Mouse (Mus musculus): Measurements from ENCODE around the gene Cfb.
"Not testable (repeated sequence)": the region's sequence is repeated elsewhere in the genome, so short reads cannot be mapped to it uniquely, and the experiment has no call there.

The Cfb gene

DNA sequence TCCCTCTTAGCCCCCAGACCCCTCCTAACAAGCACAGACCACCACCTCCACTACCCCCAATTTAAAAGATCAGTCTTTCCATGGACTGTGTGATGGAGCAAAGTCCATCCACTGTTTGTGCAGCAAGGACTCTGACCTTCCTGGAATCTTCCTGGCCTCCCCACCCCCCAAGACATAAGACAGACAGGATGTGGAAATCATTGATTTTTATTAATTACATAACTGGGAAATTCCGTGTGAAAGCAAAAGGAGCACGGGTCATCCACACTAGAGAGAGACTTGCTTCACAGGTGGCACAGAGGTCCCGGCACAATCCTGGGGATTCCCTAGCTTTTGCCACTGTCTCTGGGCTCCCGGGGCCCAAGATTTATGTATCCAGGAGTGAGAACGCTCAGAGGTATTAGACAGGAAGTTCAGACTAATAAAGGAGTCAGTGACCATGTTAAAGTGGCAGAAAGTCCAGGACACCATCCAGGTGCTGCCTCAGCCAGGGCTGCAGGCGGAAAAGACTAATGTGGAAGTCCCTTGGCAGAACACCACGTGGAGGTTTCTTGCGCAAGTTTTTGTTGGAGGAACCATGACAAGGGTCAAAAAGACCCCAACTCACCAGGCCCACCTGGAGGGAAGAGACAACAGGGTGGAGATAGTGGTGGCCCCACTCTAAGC is at the start of gene Cfb:
Cfb (minus strand) TSS at position 103 of the 666 bp plus-strand sequence.
- in situ Hi-C loops (cut with MseI, MboI): no loop called here

DNA sequence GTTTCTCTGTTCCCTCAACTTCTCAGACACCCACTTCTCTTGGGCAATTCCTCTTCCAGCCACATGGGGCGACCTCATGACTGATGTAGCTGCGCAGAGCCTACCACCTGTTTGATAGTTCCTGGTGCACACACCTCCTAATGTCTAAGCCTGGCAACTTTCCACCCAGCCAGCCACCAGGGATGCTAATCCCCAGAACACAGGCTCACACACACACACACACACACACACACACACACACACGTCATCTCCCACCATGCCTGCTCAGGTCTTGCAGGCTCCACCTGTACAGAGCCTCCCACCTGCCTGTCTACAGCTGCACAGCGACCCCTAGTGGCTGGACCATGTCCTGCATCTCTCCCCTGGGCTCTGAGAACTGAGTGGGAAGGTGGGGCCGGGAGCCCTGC is 49.6 kb upstream of the Cfb start:
- in situ Hi-C loops (cut with MseI, MboI): no loop called here

DNA sequence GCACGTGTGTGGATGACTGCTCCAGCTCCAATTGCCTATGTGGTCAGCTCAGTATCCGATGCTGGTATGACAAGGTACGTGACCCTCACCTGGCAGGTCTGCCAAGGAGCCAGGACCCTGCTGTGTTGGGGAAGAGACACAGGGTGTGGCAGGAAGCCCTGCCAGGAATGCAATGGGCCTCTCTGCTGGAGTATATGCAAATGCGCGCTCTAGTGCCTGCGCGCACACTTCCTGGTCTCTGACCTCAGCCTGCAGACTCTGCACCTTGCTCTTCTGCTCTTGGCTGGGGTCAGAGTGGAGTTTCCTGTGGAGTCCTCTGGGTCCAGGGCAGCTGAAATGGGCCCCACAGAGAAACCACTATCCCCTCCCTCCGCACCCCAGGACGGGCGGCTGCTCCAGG is 48.7 kb upstream of the Cfb start:
- in situ Hi-C loops (cut with MseI, MboI): no loop called here

DNA sequence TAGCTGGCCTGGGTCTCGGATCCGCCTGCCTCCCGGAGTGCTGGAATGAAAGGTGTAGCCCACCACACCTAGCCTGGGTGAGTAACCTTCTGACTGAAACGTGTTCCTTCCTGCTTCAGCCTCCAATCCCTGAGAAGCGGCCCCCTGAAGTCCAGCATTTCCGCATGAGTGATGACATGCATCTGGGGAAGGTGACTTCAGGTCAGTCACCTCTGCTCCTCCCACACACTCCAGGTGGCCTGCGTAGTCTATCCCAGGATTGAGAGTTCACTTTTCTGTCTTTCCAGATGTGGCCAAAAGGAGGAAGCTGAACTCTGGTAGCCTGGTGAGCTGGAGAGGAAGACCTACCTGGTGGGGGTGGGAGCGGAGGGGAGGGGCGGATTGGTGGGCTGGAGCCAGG is 40.6 kb upstream of the Cfb start:
- in situ Hi-C loops (cut with MseI, MboI): no loop called here

DNA sequence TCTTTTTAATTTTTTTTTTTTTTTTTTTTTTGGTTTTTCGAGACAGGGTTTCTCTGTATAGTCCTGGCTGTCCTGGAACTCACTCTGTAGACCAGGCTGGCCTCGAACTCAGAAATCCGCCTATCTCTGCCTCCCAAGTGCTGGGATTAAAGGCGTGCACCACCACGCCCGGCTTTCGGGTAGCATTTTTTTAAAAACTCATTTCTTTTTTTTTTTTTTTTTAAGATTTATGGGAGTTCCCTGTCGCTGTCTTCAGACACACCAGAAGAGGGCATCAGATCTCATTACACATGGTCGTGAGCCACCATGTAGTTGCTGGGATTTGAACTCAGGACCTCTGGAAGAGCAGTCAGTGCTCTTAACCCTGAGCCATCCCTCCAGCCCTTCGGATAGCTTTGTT is 39.6 kb upstream of the Cfb start:
- in situ Hi-C loops (cut with MseI, MboI): not testable (repeated sequence)

DNA sequence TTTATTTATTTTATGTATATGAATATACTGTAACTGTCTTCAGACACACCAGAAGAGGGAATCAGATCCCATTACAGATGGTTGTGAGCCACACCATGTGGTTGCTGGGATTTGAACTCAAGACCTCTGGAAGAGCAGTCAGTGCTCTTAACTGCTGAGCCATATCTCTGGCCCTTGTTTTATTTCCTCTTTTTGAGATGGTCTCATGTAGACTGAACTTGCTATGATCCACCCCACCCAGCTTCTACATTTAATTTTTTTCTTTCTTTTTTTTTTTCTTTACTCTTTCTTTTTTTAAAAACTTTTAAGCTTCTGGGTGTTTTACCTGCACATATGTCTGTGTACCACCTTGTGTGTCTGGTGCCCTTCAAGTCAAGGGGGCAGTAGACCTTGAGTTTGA is 38.5 kb upstream of the Cfb start:
- in situ Hi-C loops (cut with MseI, MboI): not testable (repeated sequence)

DNA sequence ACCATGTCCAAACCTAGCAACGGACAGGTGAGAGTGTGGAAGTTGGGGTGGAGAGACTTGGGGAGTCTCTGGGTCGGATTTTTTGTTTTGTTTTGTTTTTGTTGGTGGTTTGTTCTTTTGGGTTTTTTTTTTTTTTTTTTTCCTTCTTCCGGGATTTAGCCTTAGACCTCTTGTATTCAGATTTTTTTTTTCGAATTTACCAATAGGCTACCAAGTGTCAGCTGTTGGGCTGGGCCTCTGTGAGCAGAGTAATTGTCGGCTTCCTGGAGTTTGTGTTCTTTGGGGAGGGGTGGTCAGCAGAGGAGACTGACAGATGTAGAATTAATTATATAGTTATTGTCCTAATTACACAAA is 37.5 kb upstream of the Cfb start:
- in situ Hi-C loops (cut with MseI, MboI): no loop called here

DNA sequence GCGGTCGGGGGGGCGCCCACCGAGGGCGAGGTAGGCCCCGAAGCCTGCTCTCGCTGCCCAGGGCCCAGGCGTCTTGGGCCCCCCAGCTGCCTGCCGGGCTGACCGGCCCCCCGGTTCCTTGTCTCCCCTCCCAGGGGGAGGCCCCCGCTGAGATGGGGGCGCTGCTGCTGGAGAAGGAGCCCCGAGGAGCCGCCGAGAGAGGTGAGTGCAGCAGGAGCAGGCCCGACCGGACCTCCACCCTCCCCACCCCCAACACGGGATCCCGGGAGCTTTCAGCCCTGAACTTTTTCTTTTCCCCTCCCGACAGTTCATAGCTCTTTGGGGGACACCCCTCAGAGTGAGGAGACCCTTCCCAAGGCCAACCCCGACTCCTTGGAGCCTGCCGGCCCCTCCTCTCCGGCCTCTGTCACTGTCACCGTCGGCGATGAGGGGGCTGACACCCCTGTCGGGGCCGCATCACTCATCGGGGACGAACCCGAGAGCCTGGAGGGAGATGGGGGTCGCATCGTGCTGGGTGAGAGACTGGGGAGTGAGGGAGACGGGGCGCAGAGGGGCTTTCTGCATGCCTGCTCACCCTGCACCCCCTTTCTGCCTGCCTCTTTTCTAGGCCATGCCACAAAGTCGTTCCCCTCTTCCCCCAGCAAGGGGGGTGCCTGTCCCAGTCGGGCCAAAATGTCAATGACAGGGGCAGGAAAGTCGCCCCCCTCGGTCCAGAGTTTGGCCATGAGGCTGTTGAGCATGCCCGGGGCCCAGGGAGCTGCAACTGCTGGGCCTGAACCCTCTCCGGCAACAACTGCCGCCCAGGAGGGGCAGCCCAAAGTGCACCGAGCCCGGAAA is 37.0 kb upstream of the Cfb start:
- in situ Hi-C loops (cut with MseI, MboI): no loop called here

DNA sequence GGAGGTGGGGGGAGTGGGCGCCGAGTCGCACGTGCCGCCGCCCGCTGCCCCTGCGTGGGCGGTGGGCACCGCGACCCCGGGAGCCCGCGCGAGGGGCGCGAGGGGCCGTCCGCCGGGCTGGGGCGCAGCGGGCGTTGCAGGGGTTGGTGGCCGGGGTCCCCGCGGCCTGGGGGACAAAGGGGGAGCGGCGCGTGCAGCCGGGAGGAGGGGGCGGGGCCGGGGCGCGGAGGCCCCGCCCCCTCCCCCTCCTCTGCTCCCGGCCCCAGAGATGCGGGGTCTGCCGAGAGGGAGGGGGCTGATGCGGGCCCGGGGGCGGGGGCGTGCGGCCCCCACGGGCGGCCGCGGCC is 36.4 kb upstream of the Cfb start:
- in situ Hi-C loops (cut with MseI, MboI): no loop called here

DNA sequence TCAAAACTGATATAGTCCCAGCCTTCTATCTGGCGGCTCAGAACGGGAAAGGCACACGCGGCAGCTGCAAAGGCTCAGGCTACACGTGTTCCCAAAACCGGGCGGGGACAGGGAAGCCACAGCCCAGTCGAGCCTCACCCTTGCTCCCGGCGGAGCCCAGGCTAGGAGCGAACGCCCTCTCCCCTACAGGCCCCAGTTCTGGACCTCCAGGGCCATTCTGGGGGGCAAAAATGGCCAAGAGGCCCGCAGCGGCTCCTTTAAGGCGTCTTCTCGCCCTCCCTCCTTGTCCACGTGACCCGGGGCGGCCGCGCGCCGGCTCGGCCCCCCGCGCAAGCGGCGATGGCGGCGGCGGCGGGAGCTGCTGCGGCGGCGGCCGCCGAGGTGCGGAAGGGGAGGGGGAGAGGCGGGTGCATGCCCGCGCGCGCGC is 35.9 kb upstream of the Cfb start, which contains the start of the genes C2 and Ehmt2:
C2 (minus strand) TSS at position 106 of the 427 bp plus-strand sequence.
Ehmt2 (plus strand) TSS at position 310 of the 427 bp plus-strand sequence.
- in situ Hi-C loops (cut with MseI, MboI): no loop called here

DNA sequence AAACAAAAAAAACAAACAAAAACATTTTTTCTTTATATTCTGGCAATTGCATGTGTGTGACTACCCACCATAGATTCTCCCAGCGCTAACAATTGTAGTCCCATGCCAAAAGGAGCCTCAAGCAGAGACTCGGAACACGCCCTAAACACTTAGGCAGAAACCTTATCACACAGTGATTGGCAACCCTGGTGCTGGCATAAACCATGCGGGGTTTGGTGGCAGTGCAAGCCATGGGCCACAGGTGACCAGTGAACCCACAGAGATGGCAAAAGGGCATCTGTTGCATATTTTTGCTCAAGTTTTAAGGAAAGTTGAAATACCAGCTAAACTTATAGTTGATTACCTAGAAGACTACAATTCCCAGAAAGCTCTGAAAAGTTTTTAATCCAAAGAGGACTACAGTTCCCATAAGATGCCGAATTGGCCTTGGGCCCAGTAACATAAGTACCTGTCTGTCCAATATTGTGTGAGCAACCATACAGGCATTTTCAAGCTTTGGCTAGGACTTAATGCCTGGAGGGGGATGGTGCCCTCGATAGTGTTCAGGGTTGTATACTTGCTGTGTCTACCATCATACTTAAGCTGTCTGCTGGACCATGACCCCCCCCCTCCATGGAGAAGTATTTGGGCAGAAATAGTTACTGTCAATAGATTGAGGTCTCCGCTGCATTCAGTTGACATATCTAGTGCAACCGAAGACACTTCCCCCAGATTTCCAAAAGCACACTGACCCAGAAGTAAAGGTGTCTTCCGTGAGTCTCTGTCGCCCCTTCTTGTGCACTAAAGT is 35.2 kb upstream of the Cfb start:
- in situ Hi-C loops (cut with MseI, MboI): no loop called here

DNA sequence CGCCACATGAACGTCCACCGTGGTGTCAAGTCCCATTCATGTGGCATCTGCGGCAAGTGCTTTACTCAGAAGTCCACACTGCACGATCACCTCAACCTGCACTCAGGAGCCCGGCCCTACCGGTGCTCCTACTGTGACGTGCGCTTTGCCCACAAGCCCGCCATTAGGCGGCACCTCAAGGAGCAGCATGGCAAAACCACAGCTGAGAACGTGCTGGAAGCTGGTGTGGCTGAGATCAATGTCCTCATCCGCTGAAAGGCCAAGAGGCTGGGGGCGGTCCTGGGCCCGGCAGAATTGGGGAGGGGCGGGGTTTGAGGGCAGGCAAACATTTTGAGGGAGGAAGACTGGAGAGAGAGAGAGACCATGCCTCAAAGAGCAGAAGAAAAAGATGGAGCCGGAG is 34.0 kb upstream of the Cfb start:
- in situ Hi-C loops (cut with MseI, MboI): no loop called here

DNA sequence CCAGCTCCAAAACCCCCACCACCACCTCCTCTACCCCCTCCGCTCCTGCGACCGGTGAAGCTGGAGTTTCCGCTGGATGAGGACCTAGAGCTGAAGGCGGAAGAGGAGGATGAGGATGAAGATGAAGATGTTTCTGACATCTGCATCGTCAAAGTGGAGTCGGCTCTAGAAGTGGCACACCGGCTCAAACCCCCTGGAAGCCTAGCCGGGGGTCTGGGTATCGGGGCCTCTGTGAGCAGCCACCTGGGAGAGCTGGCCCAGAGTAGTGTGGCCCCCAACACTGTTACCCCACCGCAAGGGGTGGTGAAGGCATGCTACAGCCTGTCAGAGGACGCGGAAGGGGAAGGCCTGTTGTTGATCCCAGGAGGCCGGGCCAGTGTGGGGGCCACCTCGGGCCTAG is 33.4 kb upstream of the Cfb start:
- in situ Hi-C loops (cut with MseI, MboI): no loop called here

DNA sequence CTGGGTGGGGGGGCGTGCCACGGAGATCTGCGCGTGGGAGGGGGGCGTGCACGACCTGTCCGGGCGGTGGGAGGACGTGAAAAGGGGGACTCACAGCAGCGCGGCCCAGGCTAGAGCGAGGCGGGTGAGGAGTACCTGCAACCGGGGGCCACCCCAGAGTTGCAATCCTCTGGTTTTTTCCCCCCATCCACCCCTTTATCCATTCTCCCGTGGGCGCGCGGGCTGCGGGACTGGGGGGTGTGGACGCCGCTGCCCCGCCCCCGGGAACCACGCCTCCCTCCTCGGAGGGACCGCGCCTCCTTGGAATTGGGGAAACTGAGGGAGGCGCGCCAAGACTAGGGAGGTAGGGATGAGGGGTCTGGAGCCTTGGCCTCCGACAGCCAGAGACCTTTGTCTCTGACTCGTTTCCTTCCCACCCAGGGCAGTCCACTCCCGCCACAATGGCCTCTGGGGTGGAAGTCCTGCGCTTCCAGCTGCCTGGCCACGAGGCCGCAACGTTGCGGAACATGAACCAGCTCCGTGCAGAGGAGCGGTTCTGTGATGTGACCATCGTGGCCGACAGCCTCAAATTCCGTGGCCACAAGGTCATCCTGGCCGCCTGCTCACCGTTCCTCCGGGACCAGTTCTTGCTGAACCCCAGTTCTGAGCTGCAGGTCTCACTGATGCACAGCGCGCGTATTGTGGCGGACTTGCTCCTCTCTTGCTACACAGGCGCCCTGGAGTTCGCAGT is 32.6 kb upstream of the Cfb start:
- in situ Hi-C loops (cut with MseI, MboI): no loop called here

DNA sequence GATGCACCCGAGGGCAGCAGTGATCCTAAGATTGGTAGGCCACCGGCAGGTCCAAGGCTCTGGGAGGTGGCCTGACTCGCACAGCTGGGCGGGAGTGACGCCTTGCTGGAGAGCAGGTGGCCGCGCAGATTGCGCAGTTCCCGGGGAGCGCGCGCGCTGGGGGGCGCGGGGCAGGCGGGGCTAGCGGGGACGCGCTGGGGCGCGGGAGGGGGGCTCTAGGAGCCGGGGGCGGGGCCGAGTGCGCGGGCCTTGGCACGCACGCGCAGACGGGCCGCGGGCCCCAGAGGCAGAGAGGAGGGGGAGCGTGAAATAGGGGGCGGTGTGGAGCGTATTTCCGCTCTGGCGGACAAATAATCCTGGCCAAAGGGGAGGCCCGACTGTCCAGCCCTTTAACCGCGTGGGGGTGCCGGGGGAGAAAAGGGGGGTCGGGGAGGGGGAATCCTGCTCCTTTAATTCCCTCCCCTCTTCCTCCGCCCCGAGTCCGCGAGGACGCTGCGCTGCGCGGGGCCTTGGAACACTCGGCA is 31.8 kb upstream of the Cfb start:
- in situ Hi-C loops (cut with MseI, MboI): no loop called here

DNA sequence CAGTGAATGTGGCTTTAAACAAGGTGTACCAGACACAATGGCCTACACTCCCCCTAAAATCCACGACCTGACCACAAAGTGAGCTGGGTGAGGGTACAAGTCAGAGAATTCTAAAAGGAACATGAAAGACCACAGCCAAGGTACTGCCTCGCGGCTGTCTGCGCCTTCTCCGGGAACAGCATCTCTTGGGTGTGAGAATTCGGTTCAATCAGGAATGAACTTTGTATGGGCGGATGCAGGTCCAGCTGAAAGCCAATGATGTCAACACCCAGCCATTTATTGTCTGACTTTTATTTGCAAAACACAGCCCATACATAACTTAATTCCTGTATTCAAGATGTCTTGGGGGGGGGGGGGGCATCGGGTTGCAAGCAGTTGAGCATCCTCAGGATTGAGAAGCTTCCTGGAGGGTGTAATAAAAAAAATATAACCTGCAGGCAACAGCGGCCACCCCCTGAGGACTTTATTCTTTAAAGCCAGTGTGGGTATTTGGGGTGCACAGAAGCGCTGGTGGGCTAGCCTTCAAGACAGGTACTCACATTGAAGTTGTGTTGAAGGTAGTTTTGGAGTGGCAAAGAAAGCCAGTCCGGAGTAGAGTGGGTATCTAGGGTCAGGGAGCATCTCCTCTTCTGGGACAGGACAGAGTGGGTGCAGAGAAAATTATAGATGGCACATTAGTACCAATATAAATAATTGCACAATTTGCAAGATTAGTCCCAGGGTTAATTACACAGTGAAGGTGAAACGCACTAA is 30.9 kb upstream of the Cfb start:
- in situ Hi-C loops (cut with MseI, MboI): no loop called here

DNA sequence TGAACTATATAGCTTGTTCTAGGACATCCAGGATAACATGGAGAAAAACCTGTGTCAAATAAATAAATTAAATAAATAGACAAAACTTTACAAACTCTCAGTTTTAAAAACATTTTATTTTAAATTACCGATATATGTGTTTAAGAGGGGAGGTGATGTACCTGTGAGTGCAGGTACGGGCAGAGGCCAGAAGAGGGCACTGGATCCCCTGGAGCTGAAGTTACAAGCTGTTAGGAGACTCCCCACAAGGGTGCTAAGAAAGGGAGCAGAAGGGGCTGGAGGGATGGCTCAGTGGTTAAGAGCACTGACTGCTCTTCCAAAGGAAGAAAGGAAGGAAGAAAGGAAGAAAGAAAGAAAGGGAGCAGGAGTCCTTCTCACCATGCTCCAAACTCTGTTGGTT is 29.1 kb upstream of the Cfb start:
- in situ Hi-C loops (cut with MseI, MboI): no loop called here

DNA sequence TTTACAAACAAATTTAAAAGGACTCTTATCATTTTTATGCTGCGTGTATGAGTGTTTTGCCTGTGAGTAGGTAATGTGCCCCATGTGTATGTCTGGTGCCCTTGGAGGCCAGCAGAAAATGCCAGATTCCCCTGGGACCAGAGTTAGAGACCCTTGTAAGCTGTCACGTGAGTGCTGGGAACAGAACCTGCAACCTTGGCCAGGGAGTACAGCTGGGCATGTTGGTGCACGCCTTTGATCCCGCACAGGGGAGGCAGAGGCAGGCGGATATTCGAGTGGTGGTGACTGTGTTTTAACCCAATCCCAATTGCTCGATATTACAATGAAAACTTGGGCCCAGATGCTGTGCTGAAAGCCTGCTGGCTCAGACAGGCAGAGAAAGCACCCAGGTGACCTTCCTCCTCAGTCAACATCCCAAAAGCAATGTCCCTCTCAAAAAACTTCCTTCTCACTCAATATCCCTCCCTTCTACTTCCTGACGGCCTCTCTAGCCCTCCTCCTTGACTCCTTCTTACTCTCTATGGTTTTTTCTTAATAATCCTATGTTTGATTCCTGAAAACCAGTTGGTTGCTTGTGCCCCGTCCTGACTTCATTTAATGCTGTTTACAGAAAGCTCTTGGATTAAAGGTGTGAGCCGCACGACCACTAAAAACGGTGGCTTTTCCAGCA is 27.9 kb upstream of the Cfb start:
- in situ Hi-C loops (cut with MseI, MboI): no loop called here

DNA sequence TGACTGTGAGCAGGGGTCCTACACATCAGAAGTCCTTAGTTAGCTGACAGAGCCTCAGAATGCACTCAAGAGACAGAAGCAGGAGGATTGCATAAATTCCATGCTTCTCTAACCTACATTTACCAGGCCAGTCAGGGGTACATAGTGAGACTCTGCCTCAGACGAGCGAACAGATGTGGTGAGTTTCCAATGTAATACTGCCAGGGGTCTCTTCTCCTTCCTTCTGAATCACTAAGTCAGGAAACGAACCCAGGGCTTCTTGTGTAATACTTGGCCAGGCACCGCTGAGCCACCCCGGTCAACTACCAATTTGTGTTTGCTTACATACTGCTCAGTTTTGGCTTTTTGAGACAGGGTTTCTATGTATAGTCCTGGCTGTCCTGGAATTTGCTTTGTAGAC is 25.6 kb upstream of the Cfb start:
- in situ Hi-C loops (cut with MseI, MboI): no loop called here

DNA sequence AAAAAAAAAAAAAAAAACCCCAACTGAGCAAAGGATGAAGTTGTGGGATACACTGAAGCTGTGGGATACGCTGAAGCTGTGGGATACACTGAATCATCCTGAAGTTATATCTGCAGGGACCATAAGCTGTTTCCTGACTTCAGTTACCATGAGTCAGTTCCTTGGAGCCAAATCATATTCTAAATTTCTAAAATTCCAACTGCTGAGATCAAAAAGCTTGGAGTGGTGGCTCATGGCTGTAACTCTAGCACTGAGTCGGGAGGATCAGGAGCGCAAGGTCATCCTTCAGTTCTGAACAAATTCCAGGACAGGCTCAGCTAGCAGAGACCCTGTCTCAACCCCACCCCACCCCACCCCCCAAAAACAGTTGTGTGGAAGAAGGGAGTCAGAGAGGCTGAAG is 23.3 kb upstream of the Cfb start:
- in situ Hi-C loops (cut with MseI, MboI): no loop called here

Measured in mouse trophoblast stem cell (cell line).